Mouse (Mus musculus): ENCODE measurements around the gene Msrb3.

DNA sequence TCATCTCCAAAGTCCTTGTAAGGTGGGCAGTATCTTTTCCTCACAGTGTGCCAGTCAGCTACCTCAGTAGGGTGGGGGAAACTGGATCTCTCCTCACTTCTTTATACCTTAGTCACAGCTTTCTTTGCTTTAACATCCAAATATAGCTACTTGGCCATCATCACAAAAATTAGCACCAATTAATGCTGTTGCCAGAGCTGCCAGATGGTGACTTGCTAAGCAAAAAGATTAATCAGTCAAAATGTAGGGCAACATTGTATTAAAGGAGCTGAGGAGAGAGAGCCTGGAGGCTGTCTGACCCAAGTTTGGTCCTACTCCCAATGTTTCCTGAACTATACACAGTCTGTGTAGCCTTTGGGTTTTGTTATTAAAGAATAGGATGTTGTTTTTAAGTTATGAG lies 65.1 kb downstream of the Msrb3 start:
- TF ChIP-seq EP300 (IDR thresholded peaks at IDR 0.05; ENCODE audit: low read depth) (no peak), CTCF (IDR thresholded peaks at IDR 0.05; ENCODE audit: low read depth) (no peak)

All from heart, postnatal 0 days (tissue).